Mouse (Mus musculus) forelimb bud, embryonic 11.5 days (tissue): ENCODE results near the gene Mrps12.
A peak's percentile ranks its signal among the peaks of the same experiment; 100 is the strongest.

Source experiments
- DNase-seq: peaks from one replicate; pipeline ENCODE4 v3.0.0-alpha.2; 2012; ENCODE audit warnings: low read depth, low spot score

Mrps12 gene

GRCm38 (mm10) chr7:28761907-28762306 lies 20.3 kb upstream of the Mrps12 start:
- DNase-seq, result no peak

- no peak for DNase-seq
Measured at GRCm38 (mm10) chr7:28758623-28759022, 17.0 kb upstream of the Mrps12 start.

- no peak for DNase-seq
Measured at GRCm38 (mm10) chr7:28756079-28756478, 14.5 kb upstream of the Mrps12 start, which contains the start of gene Ccer2. Gene Ccer2 (plus strand): TSS chr7:28756174.

GRCm38 (mm10) chr7:28749935-28750334 lies 8.3 kb upstream of the Mrps12 start:
- no peak for DNase-seq

- DNase-seq, result no peak
Measured at GRCm38 (mm10) chr7:28741368-28741708, 282 bp downstream of the Mrps12 start.

GRCm38 (mm10) chr7:28740949-28741348 lies 671 bp downstream of the Mrps12 start:
- DNase-seq, result no peak

- no peak for DNase-seq
Measured at GRCm38 (mm10) chr7:28739829-28740228, 1.8 kb downstream of the Mrps12 start.

GRCm38 (mm10) chr7:28735701-28736100 lies 5.9 kb downstream of the Mrps12 start:
- DNase-seq, result no peak

- no peak for DNase-seq
Measured at GRCm38 (mm10) chr7:28733211-28733610, 8.4 kb downstream of the Mrps12 start.

GRCm38 (mm10) chr7:28732341-28733142 lies 9.1 kb downstream of the Mrps12 start:
- DNase-seq, result peak; percentile 86

- DNase-seq, result no peak
Measured at GRCm38 (mm10) chr7:28727649-28728340, 13.8 kb downstream of the Mrps12 start.

- DNase-seq, result peak; percentile 84
Measured at GRCm38 (mm10) chr7:28726600-28726999, 15.0 kb downstream of the Mrps12 start.

- DNase-seq, result no peak
Measured at GRCm38 (mm10) chr7:28724613-28725012, 17.0 kb downstream of the Mrps12 start.

- DNase-seq, result no peak
Measured at GRCm38 (mm10) chr7:28722079-28722478, 19.5 kb downstream of the Mrps12 start.

GRCm38 (mm10) chr7:28720753-28721537 lies 20.7 kb downstream of the Mrps12 start:
- peak; percentile 52 for DNase-seq

GRCm38 (mm10) chr7:28719650-28720049 lies 22.0 kb downstream of the Mrps12 start:
- DNase-seq, result no peak

GRCm38 (mm10) chr7:28719159-28719558 lies 22.5 kb downstream of the Mrps12 start:
- no peak for DNase-seq

- no peak for DNase-seq
Measured at GRCm38 (mm10) chr7:28717726-28718125, 23.9 kb downstream of the Mrps12 start.

- DNase-seq, result peak; percentile 69
Measured at GRCm38 (mm10) chr7:28716590-28717281, 24.9 kb downstream of the Mrps12 start, which contains the start of gene Fbxo17. Gene Fbxo17 (plus strand): TSS chr7:28716804.

- DNase-seq, result no peak
Measured at GRCm38 (mm10) chr7:28715598-28715997, 26.0 kb downstream of the Mrps12 start.

- no peak for DNase-seq
Measured at GRCm38 (mm10) chr7:28714667-28715066, 27.0 kb downstream of the Mrps12 start.

GRCm38 (mm10) chr7:28710962-28711361 lies 30.7 kb downstream of the Mrps12 start:
- no peak for DNase-seq
